Mouse (Mus musculus): ENCODE measurements at regions not wholly inside any gene's neighbourhood (a gene's known extent, or its start where the extent isn't known, plus 50 kb on each side); places are given as distances from the start of the nearest gene placed in this dataset.
"Not testable (repeated sequence)": the region's sequence is repeated elsewhere in the genome, so short reads cannot be mapped to it uniquely, and the experiment has no call there.

DNA sequence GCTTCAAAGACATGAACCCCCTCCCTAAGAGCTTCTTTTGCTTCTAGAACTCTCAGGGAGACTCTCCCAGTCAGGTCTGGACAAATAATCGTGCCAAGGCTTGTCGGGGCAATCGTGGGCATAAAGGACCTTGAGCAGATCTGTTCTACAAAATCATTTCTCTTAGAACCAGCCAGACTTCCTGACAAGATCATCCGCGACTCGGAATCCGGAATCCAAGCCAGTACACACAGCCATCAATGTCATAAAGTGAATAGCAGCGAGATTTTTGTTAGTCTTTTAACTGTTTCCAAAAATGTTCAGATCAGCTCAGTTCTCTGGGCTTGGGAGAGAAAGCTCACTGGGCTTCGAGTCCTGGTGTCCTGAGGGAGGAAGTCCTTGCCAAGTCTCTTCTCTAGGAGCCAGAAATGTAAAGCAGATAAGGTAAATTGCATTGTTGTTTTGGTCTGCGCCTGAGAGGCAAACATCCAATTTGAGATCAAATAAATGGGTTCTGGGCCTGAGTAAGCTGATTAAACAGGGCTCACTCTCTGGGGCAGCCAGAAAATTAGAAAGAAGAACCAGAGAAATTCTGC lies 92.9 kb upstream of the Fam78b start:
- no peaks in the 10 kb centered on the region for H3K4me1 ChIP-seq
- no peaks in the 10 kb centered on the region for H3K36me3 ChIP-seq
- no peaks in the 10 kb centered on the region for H3K27me3 ChIP-seq
- no peaks in the 10 kb centered on the region for H3K9me3 ChIP-seq
- no peak overlapping the region for H3K4me2 ChIP-seq (replicated peaks)
- no peak overlapping the region for H3K4me3 ChIP-seq
- H3K27ac ChIP-seq (replicated peaks): no peak overlapping the region
- no peak overlapping the region for H3K9ac ChIP-seq (replicated peaks)
- WGBS: 85% methylated on average over 10 of the region's 10 CpGs
- no peak for ATAC-seq (ENCODE audit: low FRiP score, low read depth)

DNA sequence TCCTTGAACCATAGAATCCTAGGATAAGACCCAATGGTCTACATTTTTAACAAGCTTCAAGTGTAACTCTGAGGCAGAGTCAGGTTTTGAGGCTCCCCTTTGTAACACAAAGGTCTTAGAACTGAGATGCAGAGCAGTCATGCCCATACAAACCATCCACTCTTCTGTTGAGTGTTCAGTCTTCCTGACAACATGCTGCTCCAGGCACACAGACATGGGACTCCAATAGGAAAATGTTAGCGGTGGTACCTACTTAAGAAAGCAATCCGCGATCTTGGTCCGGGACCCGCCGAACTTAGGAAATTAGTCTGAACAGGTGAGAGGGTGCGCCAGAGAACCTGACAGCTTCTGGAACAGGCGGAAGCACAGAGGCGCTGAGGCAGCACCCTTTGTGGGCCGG lies 89.0 kb upstream of the Fam78b start:
- not testable (repeated sequence) for H3K27ac ChIP-seq (replicated peaks); H3K9ac ChIP-seq (replicated peaks); ATAC-seq (ENCODE audit: low FRiP score, low read depth); H3K4me3 ChIP-seq; H3K4me1 ChIP-seq; H3K4me2 ChIP-seq (replicated peaks); H3K9me3 ChIP-seq; H3K36me3 ChIP-seq; H3K27me3 ChIP-seq
- WGBS: 96% methylated on average over 8 of the region's 10 CpGs

DNA sequence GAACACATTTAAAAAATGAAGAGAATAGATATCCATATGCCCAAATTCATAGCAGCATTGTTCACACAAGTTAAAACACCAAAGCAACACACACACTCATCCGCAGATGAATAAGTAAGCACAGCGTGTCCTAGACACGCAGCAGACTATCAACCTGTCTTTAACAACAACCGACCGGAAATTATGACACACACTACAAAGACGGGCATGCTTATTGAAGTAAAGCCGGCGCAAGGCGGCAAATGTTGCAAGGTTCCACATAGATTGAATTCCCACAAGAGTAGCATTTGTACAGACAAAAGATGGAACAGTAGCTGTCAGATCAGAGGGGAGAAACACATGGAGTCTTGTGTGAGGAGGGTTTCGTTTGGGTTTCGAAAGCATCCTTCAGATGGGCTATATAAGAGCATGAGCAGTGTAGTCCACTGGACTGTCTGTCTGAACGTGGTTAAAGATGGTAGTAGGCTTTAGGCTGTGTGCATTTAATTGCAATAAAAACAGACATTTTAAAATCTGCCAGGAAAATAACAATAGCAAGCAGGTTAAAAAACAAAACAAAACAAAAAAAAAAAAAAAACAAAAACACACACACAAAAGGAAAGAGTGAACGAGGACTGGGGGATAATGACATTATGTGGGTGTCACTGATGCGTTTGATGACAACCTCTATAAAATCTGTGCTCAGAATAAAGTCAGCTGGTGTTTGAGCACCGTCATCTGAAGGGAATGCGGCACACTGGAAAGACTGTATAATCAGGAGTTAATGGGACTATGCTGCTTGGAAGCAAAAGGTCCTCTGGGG lies 78.1 kb upstream of the Fam78b start:
- Histone ChIP-seq H3K36me3 (no peaks in the 10 kb centered on the region), H3K4me1 (peaks cover 12% of the 10 kb centered on the region), H3K4me2 (replicated peaks) (0 out of 2 replicates have a peak overlapping the region, but pooled peaks have one; percentile 9), H3K27me3 (no peaks in the 10 kb centered on the region), H3K9me3 (no peaks in the 10 kb centered on the region), H3K4me3 (no peak overlapping the region), H3K27ac (replicated peaks) (peak overlapping the region; percentile 63), H3K9ac (replicated peaks) (no peak overlapping the region)
- peak; percentile 71; the same call in 1 of the 2 replicates for ATAC-seq (ENCODE audit: low FRiP score, low read depth)
- 73% methylated on average over 16 of the region's 16 CpGs for WGBS

DNA sequence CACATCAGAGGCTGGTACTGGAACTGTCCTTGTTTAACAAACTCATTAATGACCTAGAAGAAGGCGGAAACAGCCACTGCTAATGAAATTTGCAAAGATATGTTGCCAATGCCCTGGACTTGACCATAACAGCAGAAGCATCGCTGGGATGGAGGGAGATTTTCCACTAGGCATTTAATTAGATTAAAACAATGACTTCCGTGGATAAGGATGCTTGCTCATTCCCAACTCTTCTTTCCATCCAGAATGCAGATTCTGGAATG lies 77.6 kb upstream of the Fam78b start:
- WGBS: 60% methylated on average over 3 of the region's 3 CpGs
- H3K4me1 ChIP-seq: peaks cover 12% of the 10 kb centered on the region
- H3K4me2 ChIP-seq (replicated peaks): no peak overlapping the region
- H3K27me3 ChIP-seq: no peaks in the 10 kb centered on the region
- no peak overlapping the region for H3K9ac ChIP-seq (replicated peaks)
- H3K4me3 ChIP-seq: no peak overlapping the region
- no peaks in the 10 kb centered on the region for H3K9me3 ChIP-seq
- no peaks in the 10 kb centered on the region for H3K36me3 ChIP-seq
- peak overlapping the region; percentile 35; the same call in 1 of the 2 replicates for H3K27ac ChIP-seq (replicated peaks)
- no peak for ATAC-seq (ENCODE audit: low FRiP score, low read depth)

DNA sequence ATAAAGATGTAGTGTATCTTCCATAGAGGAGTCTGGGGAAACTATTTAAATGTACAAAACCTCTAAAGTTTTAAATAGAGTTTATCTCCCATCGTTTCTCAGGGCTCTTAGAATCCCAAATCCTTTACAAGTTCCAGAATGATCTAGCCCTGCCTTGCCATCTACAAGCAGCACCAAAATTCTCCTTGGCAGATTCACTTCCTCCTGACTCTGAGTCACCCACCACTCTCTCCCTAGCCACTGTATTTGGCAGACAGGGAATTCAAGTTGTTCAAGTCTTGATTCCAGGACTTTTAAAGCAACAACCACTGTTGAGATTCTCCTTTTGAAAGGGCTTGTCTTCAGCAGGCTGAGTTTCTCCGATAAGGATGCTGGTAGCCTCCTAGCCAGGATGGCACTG lies 77.1 kb upstream of the Fam78b start:
- peaks cover 12% of the 10 kb centered on the region for H3K4me1 ChIP-seq
- H3K9ac ChIP-seq (replicated peaks): no peak overlapping the region
- H3K27ac ChIP-seq (replicated peaks): no peak overlapping the region; the same call in 1 of the 2 replicates
- H3K9me3 ChIP-seq: no peaks in the 10 kb centered on the region
- H3K27me3 ChIP-seq: no peaks in the 10 kb centered on the region
- no peak overlapping the region for H3K4me3 ChIP-seq
- H3K4me2 ChIP-seq (replicated peaks): no peak overlapping the region
- no peaks in the 10 kb centered on the region for H3K36me3 ChIP-seq
- WGBS: 89% methylated on average over 2 of the region's 2 CpGs
- no peak for ATAC-seq (ENCODE audit: low FRiP score, low read depth)

DNA sequence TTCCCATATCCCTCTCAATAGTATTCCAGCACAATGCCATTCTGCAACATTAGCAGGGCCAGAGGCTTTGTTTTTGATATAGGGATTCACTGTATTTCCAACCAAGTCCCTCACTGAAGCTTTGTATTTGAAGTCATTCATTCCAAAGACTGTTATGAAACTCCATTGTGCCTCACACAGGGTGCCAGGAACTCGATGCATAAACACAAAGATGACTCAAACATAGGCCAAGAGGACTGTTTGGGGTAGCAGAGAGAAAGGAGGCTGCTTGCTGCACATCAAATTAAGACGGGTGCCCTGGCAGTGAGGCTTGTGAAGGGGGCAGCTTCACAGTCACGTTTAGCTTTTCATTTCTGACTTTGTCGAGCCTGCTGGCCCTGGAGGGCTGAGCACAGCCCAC lies 75.1 kb upstream of the Fam78b start:
- no peaks in the 10 kb centered on the region for H3K27me3 ChIP-seq
- no peak overlapping the region for H3K4me3 ChIP-seq
- no peak overlapping the region for H3K9ac ChIP-seq (replicated peaks)
- H3K36me3 ChIP-seq: no peaks in the 10 kb centered on the region
- no peak overlapping the region for H3K27ac ChIP-seq (replicated peaks)
- peaks cover 12% of the 10 kb centered on the region for H3K4me1 ChIP-seq
- WGBS: 36% methylated on average over 4 of the region's 4 CpGs
- H3K4me2 ChIP-seq (replicated peaks): no peak overlapping the region
- H3K9me3 ChIP-seq: no peaks in the 10 kb centered on the region
- ATAC-seq (ENCODE audit: low FRiP score, low read depth): no peak

DNA sequence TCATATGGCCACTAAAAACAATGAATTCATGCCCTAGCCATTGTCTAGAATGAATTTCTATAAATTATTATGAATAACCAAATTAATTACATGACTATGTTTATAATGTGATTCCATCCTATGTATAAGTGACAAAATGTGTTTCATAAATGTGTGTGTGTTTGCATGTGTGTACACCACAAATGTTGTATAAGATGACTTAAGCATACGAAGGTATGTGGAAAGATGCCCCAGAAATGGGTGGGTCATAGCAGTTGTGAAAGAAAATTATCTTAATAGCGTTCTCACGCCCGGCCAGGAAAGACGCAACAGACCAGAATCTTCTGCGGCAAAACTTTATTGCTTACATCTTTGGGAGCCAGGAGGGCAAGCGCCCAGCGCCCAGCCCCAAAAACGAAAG lies 61.5 kb upstream of the Fam78b start:
- not testable (repeated sequence) for H3K9ac ChIP-seq (replicated peaks); H3K36me3 ChIP-seq; H3K27ac ChIP-seq (replicated peaks); H3K4me1 ChIP-seq; ATAC-seq (ENCODE audit: low FRiP score, low read depth); H3K9me3 ChIP-seq; H3K27me3 ChIP-seq
- WGBS: 54% methylated on average over 9 of the region's 9 CpGs
- peak overlapping the region; percentile 28 for H3K4me3 ChIP-seq
- peak overlapping the region; percentile 34 for H3K4me2 ChIP-seq (replicated peaks)

DNA sequence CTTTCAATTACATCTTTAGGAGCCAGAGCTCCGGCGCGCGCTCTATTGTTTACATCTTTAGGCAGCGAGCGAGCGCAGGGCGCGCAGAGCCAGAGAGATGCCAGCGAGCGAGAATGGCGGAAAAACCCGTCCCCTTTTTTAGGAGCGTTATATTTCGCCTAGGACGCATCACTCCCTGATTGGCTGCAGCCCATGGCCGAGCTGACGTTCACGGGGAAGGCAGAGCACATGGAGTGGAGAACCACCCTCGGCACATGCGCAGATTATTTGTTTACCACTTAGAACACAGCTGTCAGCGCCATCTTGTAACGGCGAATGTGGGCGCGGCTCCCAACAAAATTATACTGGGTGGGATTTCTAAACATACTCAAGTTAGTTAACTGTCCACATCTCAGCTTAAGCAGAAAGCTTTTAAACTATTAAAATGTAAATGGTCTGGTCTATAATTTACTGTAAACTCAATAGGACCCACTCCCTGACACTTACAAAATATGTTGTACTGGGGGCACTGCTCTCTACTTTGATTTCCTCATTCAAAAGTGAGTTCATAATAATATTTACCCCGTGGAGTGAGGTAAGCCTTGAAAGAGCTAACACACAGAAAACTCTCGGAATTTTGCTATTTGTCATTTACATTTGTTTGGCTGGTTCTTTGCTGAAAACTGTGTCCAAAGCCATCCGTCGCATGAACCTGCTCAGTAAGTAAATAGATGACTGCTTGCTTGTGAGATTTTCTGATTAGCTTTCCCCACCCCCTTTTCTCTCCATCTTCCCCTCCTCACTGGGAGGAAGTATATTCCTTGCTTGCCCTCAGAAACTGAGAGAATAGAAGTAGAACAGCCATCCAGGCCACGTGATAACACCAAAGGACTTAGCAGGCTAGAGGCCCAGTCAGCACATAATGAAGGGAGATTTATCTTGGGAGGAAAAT lies 60.8 kb upstream of the Fam78b start:
- H3K4me3 ChIP-seq: peak overlapping the region; percentile 28
- H3K9ac ChIP-seq (replicated peaks); H3K27me3 ChIP-seq; H3K9me3 ChIP-seq; H3K27ac ChIP-seq (replicated peaks); H3K4me1 ChIP-seq; H3K36me3 ChIP-seq: not testable (repeated sequence)
- 59% methylated on average over 31 of the region's 31 CpGs for WGBS
- H3K4me2 ChIP-seq (replicated peaks): peak overlapping the region; percentile 34
- ATAC-seq (ENCODE audit: low FRiP score, low read depth): 0 out of 2 replicates have a peak, but pooled peaks have one; percentile 60

DNA sequence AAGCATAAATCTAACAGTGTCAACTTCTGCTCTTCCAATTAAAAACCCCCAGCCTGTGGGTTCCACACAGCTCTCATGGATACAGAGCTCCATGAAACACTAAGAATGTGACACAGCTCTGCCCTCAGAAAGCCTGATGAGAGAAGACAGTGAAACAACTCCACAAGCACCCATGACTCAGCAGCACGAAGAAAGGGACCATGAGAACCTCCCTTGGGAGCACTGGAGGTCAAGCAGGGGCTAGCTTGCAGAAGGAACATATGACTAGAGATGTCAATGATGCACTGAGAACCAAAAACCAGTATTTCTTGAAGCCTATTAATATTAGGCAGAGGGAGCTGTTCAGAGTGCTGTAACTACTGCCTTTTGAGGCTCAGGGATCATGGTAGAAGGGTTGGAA lies 59.0 kb upstream of the Fam78b start:
- Histone ChIP-seq H3K36me3 (no peaks in the 10 kb centered on the region), H3K27ac (replicated peaks) (no peak overlapping the region), H3K4me2 (replicated peaks) (no peak overlapping the region), H3K9me3 (no peaks in the 10 kb centered on the region), H3K4me3 (no peak overlapping the region), H3K27me3 (no peaks in the 10 kb centered on the region), H3K4me1 (no peaks in the 10 kb centered on the region), H3K9ac (replicated peaks) (no peak overlapping the region)
- no peak for ATAC-seq (ENCODE audit: low FRiP score, low read depth)
- 89% methylated on average over 1 of the region's 1 CpGs for WGBS

DNA sequence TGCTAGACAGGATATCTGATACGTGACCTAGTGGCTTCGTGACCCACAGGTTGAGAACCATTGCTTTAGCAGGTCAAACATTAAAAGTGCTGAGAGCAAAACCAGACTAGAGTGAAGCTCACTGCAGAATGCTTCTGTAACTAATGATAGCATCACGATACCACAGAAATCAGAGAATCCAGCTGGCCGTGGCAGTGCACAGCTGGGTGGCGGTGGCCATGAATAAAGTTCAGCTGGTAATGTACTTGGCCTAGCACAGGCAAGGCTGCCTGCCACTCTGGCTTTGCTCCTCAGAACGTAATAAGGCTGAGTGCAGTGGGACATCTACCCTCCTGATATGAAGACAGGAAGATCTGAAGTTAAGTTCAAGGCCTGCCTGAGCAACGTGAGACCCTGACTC lies 56.7 kb upstream of the Fam78b start:
- 84% methylated on average over 7 of the region's 7 CpGs for WGBS

DNA sequence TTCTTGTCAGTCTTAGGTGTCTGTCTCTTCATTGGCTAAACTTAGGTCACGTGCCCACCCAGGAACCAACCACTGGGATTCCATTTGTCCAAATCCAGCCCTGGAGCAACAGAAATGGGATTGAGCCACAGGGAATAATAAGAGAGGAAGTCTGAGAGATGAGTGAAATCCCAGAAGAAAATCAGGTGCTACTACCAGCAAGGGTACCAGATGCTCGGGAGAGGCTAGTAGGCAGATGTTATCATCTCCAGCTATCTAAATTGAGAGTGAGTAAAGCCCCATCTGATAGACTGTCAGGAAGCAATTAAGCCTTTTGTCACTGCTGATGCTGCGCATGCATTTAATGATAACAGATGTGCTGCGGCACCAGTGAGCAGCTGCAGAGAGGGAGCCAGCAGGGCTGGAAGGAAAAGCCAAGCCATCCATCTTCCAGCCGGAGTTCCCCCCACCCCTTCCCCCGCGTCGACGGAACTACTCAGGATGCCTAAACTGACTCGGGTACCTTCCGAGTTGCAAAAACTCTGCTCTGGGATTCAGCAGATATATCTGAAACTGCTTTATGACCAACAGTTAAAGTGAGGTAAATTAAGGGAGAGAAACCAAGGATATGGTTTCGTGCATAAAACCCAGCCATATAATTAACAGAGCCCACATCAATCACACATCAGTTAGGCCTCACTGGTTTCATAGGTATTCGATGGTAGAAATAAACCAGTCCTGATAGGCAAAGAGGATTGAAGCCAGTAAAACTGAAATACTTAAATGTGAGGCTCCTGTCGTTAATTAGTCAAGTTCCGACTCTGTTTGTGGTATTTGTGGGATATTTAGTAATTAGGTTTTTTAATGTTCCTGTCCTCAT lies 53.1 kb upstream of the Fam78b start:
- H3K4me2 ChIP-seq (replicated peaks): no peak overlapping the region
- ATAC-seq (ENCODE audit: low FRiP score, low read depth): peak; percentile 65; the same call in 1 of the 2 replicates
- no peak overlapping the region for H3K9ac ChIP-seq (replicated peaks)
- H3K27me3 ChIP-seq: no peaks in the 10 kb centered on the region
- WGBS: 74% methylated on average over 15 of the region's 15 CpGs
- H3K9me3 ChIP-seq: no peaks in the 10 kb centered on the region
- H3K4me1 ChIP-seq: peaks cover 6% of the 10 kb centered on the region; the same call in 1 of the 2 replicates
- no peaks in the 10 kb centered on the region for H3K36me3 ChIP-seq
- 0 out of 2 replicates have a peak overlapping the region, but pooled peaks have one; percentile 6 for H3K27ac ChIP-seq (replicated peaks)
- no peak overlapping the region for H3K4me3 ChIP-seq

More for the DNA sequence above, 56.7 kb upstream of the Fam78b start:
- Histone ChIP-seq H3K9ac (replicated peaks) (no peak overlapping the region), H3K27me3 (no peaks in the 10 kb centered on the region), H3K4me1 (peaks cover 6% of the 10 kb centered on the region; the same call in 1 of the 2 replicates), H3K4me2 (replicated peaks) (no peak overlapping the region), H3K36me3 (no peaks in the 10 kb centered on the region), H3K4me3 (no peak overlapping the region), H3K9me3 (no peaks in the 10 kb centered on the region), H3K27ac (replicated peaks) (no peak overlapping the region)
- ATAC-seq (ENCODE audit: low FRiP score, low read depth): no peak
